In genomic region chr14:26508150-26508549, GRCm38 (mm10) we compare ENCODE assay signal across 21 mouse cellular contexts. TPM values are rescaled to one million over a fixed set of nuclear protein-coding genes. Genes with fewer than 3 reads are reported as not detected.
DNase-seq lines count a peak whose midpoint lies in the region; ATAC-seq and TF ChIP-seq lines count a peak whose summit lies in the region.
"Had no signal": no experiment of that assay in that cellular context is flagged by ENCODE, and none has a peak within 500 bp of the region (broad histone marks: within the 10 kb centered on the region; RNA-seq: fewer than 3 reads in every experiment).

No protein-coding gene starts in this region.

- 71% methylated on average over 6 of the region's 6 CpGs for WGBS in heart, embryonic 15.5 days
- WGBS in heart, adult 2 months: 82% methylated on average over 6 of the region's 6 CpGs
- 87% methylated on average over 6 of the region's 6 CpGs for WGBS in lung, postnatal 0 days

- no peaks in the 10 kb centered on the region for H3K36me3 ChIP-seq in heart, embryonic 15.5 days
- peaks cover 6% of the 10 kb centered on the region for H3K36me3 ChIP-seq in heart, adult 2 months (ENCODE audit: control insufficient read depth, insufficient read depth, low read length)
- H3K36me3 ChIP-seq in lung, postnatal 0 days (ENCODE audit: insufficient read depth, low read length): no peaks in the 10 kb centered on the region
- H3K36me3 ChIP-seq: forebrain, embryonic 10.5 days; hindbrain, embryonic 12.5 days; hindbrain, embryonic 15.5 days had no signal

- no peaks in the 10 kb centered on the region for H3K27me3 ChIP-seq in heart, embryonic 15.5 days
- H3K27me3 ChIP-seq in heart, adult 2 months (ENCODE audit: control insufficient read depth, insufficient read depth, low read length): no peaks in the 10 kb centered on the region
- H3K27me3 ChIP-seq in lung, postnatal 0 days (replicated peaks; ENCODE audit: insufficient read depth, low read length): no peaks in the 10 kb centered on the region
- H3K27me3 ChIP-seq: hindbrain, embryonic 12.5 days; hindbrain, embryonic 15.5 days had no signal

- no peak for TF ChIP-seq POLR2A in heart, adult 2 months (IDR thresholded peaks at IDR 0.05; ENCODE audit: insufficient read depth, low read depth, low read length)

- no peak for TF ChIP-seq CTCF in gastrocnemius, adult 2 months (IDR thresholded peaks at IDR 0.05)
- no peak for TF ChIP-seq CTCF in heart, adult 2 months (IDR thresholded peaks at IDR 0.05)
- no peak for TF ChIP-seq CTCF in lung, postnatal 0 days (IDR thresholded peaks at IDR 0.05)

- H3K9me3 ChIP-seq in heart, embryonic 15.5 days (replicated peaks): no peaks in the 10 kb centered on the region
- H3K9me3 ChIP-seq in lung, postnatal 0 days (ENCODE audit: low read length): no peaks in the 10 kb centered on the region
- H3K9me3 ChIP-seq: forebrain, embryonic 10.5 days; hindbrain, embryonic 12.5 days; hindbrain, embryonic 15.5 days had no signal

- ATAC-seq in heart, embryonic 15.5 days (replicated peaks; ENCODE audit: insufficient number of reproducible peaks, insufficient read depth, low FRiP score, low read depth): no peak
- no peak for ATAC-seq in lung, postnatal 0 days
- ATAC-seq: activated CD4-positive, CD25-positive, alpha-beta regulatory T cell, adult 4 months; forebrain, embryonic 14.5 days; forebrain, postnatal 0 days had no signal

- peak overlapping the region; percentile 18; the same call in 1 of the 2 replicates for H3K4me3 ChIP-seq in gastrocnemius, adult 2 months
- H3K4me3 ChIP-seq in heart, embryonic 15.5 days: no peak overlapping the region
- H3K4me3 ChIP-seq in heart, adult 2 months: no peak overlapping the region
- H3K4me3 ChIP-seq in lung, postnatal 0 days (ENCODE audit: low read depth, low read length): no peak overlapping the region
- H3K4me3 ChIP-seq: forebrain, embryonic 10.5 days; hindbrain, embryonic 12.5 days; hindbrain, embryonic 15.5 days had no signal

- DNase-seq in gastrocnemius, adult 2 months: no peak
- no peak for DNase-seq in gastrocnemius, postnatal 10 days
- DNase-seq in heart, adult 2 months: no peak
- DNase-seq in lung, postnatal 0 days (ENCODE audit: low spot score): no peak
- DNase-seq in lung, postnatal 36 days: no peak
- DNase-seq in frontal cortex, postnatal 10 days (ENCODE audit: low spot score in 2 of 2): no peak
- DNase-seq in cerebellum, adult 8-10 months: no peak
- DNase-seq: adrenal gland, adult 8-10 months; adrenal gland, postnatal 25 days; cerebellum, adult 11-12 months; cerebellum, adult 9-10 months; cerebellum, postnatal 14 days; forebrain, postnatal 0 days; gastrocnemius, postnatal 14 days; heart, adult 11 months had no signal

- TF ChIP-seq EP300 in heart, adult 2 months (IDR thresholded peaks at IDR 0.05; ENCODE audit: insufficient read depth, low read depth, low read length): no peak
- no peak for TF ChIP-seq EP300 in lung, postnatal 0 days (IDR thresholded peaks at IDR 0.05)

- H3K4me1 ChIP-seq in heart, embryonic 15.5 days (replicated peaks): peaks cover 13% of the 10 kb centered on the region
- peaks cover 9% of the 10 kb centered on the region for H3K4me1 ChIP-seq in heart, adult 2 months (ENCODE audit: control insufficient read depth, insufficient read depth, low read length)
- H3K4me1 ChIP-seq in lung, postnatal 0 days (ENCODE audit: insufficient read depth, low read depth, low read length): no peaks in the 10 kb centered on the region
- H3K4me1 ChIP-seq: hindbrain, embryonic 12.5 days; hindbrain, embryonic 15.5 days had no signal

- H3K4me2 ChIP-seq in heart, embryonic 15.5 days: no peak overlapping the region
- no peak overlapping the region for H3K4me2 ChIP-seq in lung, postnatal 0 days (replicated peaks; ENCODE audit: low read depth, low read length)
- H3K4me2 ChIP-seq: hindbrain, embryonic 12.5 days; hindbrain, embryonic 15.5 days had no signal

- peak overlapping the region; percentile 67 for H3K27ac ChIP-seq in gastrocnemius, adult 2 months
- H3K27ac ChIP-seq in heart, embryonic 15.5 days: 0 out of 2 replicates have a peak overlapping the region, but pooled peaks have one; percentile 7
- H3K27ac ChIP-seq in heart, adult 2 months: no peak overlapping the region
- 0 out of 2 replicates have a peak overlapping the region, but pooled peaks have one; percentile 9 for H3K27ac ChIP-seq in lung, postnatal 0 days (ENCODE audit: low read length)
- H3K27ac ChIP-seq: forebrain, embryonic 10.5 days; hindbrain, embryonic 12.5 days; hindbrain, embryonic 15.5 days had no signal

- H3K79me2 ChIP-seq in heart, adult 2 months (replicated peaks; ENCODE audit: control insufficient read depth, insufficient read depth, low read length): peaks cover 8% of the 10 kb centered on the region

- intact Hi-C loops in gastrocnemius, adult 2 months (cut with DNase I): loop anchor here (10.0 kb wide), 1 partner anchor 387 kb away; the partner anchor contains the start of gene Asb14
- intact Hi-C loops in heart, adult 2 months (cut with DNase I): no loop called here

- H3K9ac ChIP-seq in heart, embryonic 15.5 days: no peak overlapping the region
- H3K9ac ChIP-seq in heart, adult 2 months (ENCODE audit: low read depth, low read length): no peak overlapping the region
- no peak overlapping the region for H3K9ac ChIP-seq in lung, postnatal 0 days (replicated peaks; ENCODE audit: low read depth)
- H3K9ac ChIP-seq: forebrain, postnatal 0 days; hindbrain, embryonic 12.5 days; hindbrain, embryonic 15.5 days had no signal

RNA-seq across cellular contexts. Expression of gene Slmap, which starts 26.6 kb away (rescaled TPM):
- 100 to 1,000 TPM in 1 of 2 experiments, 10 to 100 TPM in 1; 65.4 to 115 TPM for total RNA-seq in gastrocnemius, adult 2 months (2021)
- 100 to 1,000 TPM; 111 to 113 TPM for total RNA-seq in gastrocnemius, postnatal 10 days (2021)
- polyA plus RNA-seq in heart, embryonic 15.5 days (2015; fragmentation: Nextera tagmentation; extraction: Ambion mirVana): 111 and 141 TPM in 2 replicates
- total RNA-seq in heart, adult 2 months (2021): 100 to 1,000 TPM; 249 to 283 TPM
- 32.7 and 59.1 TPM in 2 replicates for polyA plus RNA-seq in heart, adult 2 months (2012; rRNA removed)
- 19.6 and 21.3 TPM in 2 replicates for polyA plus RNA-seq in lung, postnatal 0 days (2015; fragmentation: Nextera tagmentation; extraction: Ambion mirVana)
